Mouse (Mus musculus): Measurements from ENCODE around the gene Kcnk3.
A peak's percentile ranks its signal among the peaks of the same experiment; 100 is the strongest.

Gene Kcnk3

GRCm38 (mm10) chr5:30666391-30667195 is 78.6 kb downstream of the Kcnk3 start, which contains the start of gene Cenpa:
Cenpa (plus strand) TSS chr5:30666777.
- ATAC-seq (ENCODE audit: insufficient number of reproducible peaks, low FRiP score, low TSS enrichment), result peak; percentile 99

- no peak for ATAC-seq (ENCODE audit: insufficient number of reproducible peaks, low FRiP score, low TSS enrichment)
Observed at GRCm38 (mm10) chr5:30667215-30667614, 79.2 kb downstream of the Kcnk3 start.

GRCm38 (mm10) chr5:30667686-30668085 is 79.7 kb downstream of the Kcnk3 start:
- ATAC-seq (ENCODE audit: insufficient number of reproducible peaks, low FRiP score, low TSS enrichment), result no peak

DNA sequence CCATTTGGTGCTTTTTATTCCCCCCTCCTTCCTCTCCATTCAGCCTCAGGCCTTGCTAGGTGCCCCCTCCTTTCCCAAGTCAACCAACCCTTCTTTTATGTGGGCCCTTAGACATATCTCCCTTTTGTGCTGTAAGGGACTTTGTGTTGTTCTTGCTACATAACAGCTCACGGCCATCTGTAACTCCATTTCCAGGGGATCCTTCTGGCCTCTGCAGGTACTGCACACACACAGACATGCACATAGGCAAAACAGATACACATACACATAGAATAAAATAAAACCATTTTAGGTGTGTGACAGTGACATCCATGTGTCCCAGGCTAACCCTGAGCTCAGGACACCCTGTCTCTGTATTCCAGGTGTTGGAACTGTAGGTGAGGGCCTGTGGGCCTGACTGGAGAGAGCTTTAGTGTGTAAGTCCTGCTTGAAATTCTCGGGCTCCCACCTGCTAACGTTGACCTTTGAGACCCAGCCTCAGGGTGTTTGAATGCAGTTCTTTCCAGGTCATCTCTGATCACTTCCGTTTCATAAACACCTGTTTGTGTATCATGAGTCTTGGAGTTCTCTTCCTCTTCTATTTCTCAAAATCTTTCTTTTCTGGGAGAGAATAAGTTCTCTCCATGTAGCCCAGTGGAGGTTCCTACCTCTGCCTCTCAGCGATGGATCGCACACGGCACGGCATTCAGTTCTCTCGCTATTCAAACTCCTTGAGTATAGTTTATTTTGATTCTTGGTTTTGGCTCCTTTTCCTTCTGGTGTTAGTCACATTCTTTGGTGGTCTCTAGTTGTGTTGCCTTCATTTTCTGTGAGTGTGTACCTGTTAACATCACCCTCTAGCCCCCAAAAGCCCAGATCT is 80.9 kb downstream of the Kcnk3 start:
- ATAC-seq (ENCODE audit: insufficient number of reproducible peaks, low FRiP score, low TSS enrichment), result no peak

DNA sequence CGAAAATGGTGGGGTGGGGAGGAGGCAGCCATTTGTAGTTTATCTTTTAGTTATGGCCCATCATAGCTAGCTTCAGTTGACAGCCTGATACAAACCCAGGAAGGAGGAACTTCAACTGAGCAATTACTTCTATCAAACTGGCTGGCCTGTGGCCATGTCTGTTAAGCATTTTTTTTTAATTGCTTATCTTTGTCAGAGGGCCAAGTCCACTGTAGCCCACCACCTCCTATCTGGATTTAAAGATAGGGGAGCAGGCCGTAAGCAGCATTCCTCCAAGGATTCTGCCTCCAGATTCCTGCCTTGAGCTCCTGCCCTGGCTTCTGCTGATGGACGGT is 81.5 kb downstream of the Kcnk3 start:
- no peak for ATAC-seq (ENCODE audit: insufficient number of reproducible peaks, low FRiP score, low TSS enrichment)

GRCm38 (mm10) chr5:30670091-30670490 is 82.1 kb downstream of the Kcnk3 start:
- no peak for ATAC-seq (ENCODE audit: insufficient number of reproducible peaks, low FRiP score, low TSS enrichment)

GRCm38 (mm10) chr5:30674001-30674400 is 86.0 kb downstream of the Kcnk3 start:
- ATAC-seq (ENCODE audit: insufficient number of reproducible peaks, low FRiP score, low TSS enrichment), result no peak

All from cerebellum, adult (tissue).